8 mouse cellular contexts compared by ENCODE assay signal in the genomic region with DNA sequence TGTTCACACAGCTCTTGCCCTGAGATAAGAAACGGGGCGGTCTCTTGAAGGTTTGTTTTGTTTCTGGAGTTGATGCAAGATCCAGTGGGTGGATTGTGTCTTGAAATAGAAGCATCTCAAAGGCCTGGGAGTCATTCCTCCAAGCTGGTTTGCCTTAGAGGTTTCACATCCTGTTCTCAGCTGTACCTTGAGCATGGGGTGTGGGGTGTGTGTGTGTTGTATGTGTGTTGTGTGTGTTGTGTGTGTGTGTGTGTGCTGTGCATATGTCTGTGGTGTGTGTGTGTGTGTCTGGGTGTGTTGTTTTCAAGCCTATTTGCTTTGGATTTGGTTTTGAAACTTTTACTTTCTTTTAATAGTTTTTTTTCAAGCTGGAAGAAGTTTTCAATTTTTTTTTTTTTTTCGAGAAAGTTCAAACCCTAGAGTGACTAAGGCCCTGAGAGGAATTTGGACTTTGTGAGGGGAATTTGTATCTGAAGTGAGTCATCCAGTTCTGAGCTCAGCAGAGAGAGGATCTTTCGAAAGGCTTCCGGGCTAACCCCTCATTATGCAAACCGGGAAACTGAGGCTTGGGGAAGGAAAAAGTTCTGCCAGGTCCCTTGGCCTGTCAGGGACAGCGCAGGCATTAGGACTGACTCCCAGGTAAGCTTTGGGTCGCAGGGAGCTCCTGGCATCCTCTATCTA. TPM values are rescaled to one million over a fixed set of nuclear protein-coding genes. Genes with fewer than 3 reads are reported as not detected.
A peak's percentile ranks its signal among the peaks of the same experiment; 100 is the strongest.
DNase-seq lines count a peak whose midpoint lies in the region; ATAC-seq and TF ChIP-seq lines count a peak whose summit lies in the region.

No protein-coding gene starts in this region.

- H3K4me2 ChIP-seq in stomach, embryonic 15.5 days, result no peak overlapping the region

- H3K4me3 ChIP-seq in testis, adult 2 months (ENCODE audit: control insufficient read depth, low read depth, low read length), result no peak overlapping the region
- no peak overlapping the region for H3K4me3 ChIP-seq in stomach, embryonic 15.5 days (replicated peaks)

- H3K9me3 ChIP-seq in stomach, embryonic 15.5 days, result no peaks in the 10 kb centered on the region

- H3K27me3 ChIP-seq in testis, adult 2 months (ENCODE audit: control insufficient read depth, insufficient read depth, low read length), result no peaks in the 10 kb centered on the region
- H3K27me3 ChIP-seq in stomach, embryonic 15.5 days (replicated peaks), result no peaks in the 10 kb centered on the region

- H3K4me1 ChIP-seq in testis, adult 2 months (ENCODE audit: control insufficient read depth, insufficient read depth, low read length), result no peaks in the 10 kb centered on the region
- H3K4me1 ChIP-seq in stomach, embryonic 15.5 days, result peaks cover 3% of the 10 kb centered on the region; the same call in 1 of the 2 replicates

- ATAC-seq in stomach, embryonic 15.5 days (ENCODE audit: insufficient read depth, low FRiP score, low read depth), result no peak

- peak; percentile 48 for DNase-seq in adrenal gland, adult 2 months
- no peak for DNase-seq in adrenal gland, adult 18-20 months (ENCODE audit: low spot score in 2 of 2)
- no peak for DNase-seq in testis, postnatal 14 days (ENCODE audit: low spot score)
- peak; percentile 54 for DNase-seq in induced T-regulatory cell, adult 2 months (ENCODE audit: low read depth)
- DNase-seq in layer of hippocampus, postnatal 36 days, result no peak
- no peak for DNase-seq in left cerebral cortex, adult 8-10 months (ENCODE audit: low spot score in 2 of 2)

- 44% methylated on average over 8 of the region's 8 CpGs for WGBS in stomach, embryonic 15.5 days

- no peaks in the 10 kb centered on the region for H3K36me3 ChIP-seq in testis, adult 2 months (ENCODE audit: control insufficient read depth, insufficient read depth, low read length)
- H3K36me3 ChIP-seq in stomach, embryonic 15.5 days, result no peaks in the 10 kb centered on the region

- TF ChIP-seq CTCF in testis, adult 2 months (IDR thresholded peaks at IDR 0.05; ENCODE audit: control insufficient read depth, insufficient read depth, insufficient replicate concordance, low read depth, low read length), result no peak

- no peak overlapping the region for H3K9ac ChIP-seq in stomach, embryonic 15.5 days

- peak overlapping the region; percentile 63 for H3K27ac ChIP-seq in testis, adult 2 months (ENCODE audit: control insufficient read depth, insufficient read depth, low read depth, low read length)
- H3K27ac ChIP-seq in stomach, embryonic 15.5 days, result peak overlapping the region; percentile 54

- no peak for TF ChIP-seq POLR2A in testis, adult 2 months (IDR thresholded peaks at IDR 0.05; ENCODE audit: control insufficient read depth, low read depth, low read length)

RNA-seq across cellular contexts. Expression of a gene that starts 20.0 kb away (rescaled TPM):
- total RNA-seq in adrenal gland, adult 2 months (2021), result 10 to 100 TPM; 31.5 to 70.5 TPM
- 235 and 298 TPM in 2 replicates for polyA plus RNA-seq in adrenal gland, adult 2 months (2012; rRNA removed)
- total RNA-seq in adrenal gland, adult 18-20 months (2021), result 10 to 100 TPM; 47.4 to 77.7 TPM
- polyA plus RNA-seq in testis, adult 2 months (2012; rRNA removed), result 8.0 and 16.8 TPM in 2 replicates
- 274 and 292 TPM in 2 replicates for polyA plus RNA-seq in stomach, embryonic 15.5 days (2015; fragmentation: Nextera tagmentation; extraction: Ambion mirVana)
- total RNA-seq in layer of hippocampus, postnatal 36 days (2021), result 10 to 100 TPM; 35.4 to 42.4 TPM
- 10 to 100 TPM; 34.7 to 39.3 (median 38.4) TPM for total RNA-seq in left cerebral cortex, adult 8-10 months (2022)

RNA-seq across cellular contexts. Expression of a gene that starts 48.9 kb away (rescaled TPM):
- 1 to 10 TPM; 1.8 to 5.1 TPM for total RNA-seq in adrenal gland, adult 2 months (2021)
- polyA plus RNA-seq in adrenal gland, adult 2 months (2012; rRNA removed), result 2.9 and 3.0 TPM in 2 replicates
- 1 to 10 TPM; 1.9 to 3.2 TPM for total RNA-seq in adrenal gland, adult 18-20 months (2021)
- 0.58 and 1.0 TPM in 2 replicates for polyA plus RNA-seq in testis, adult 2 months (2012; rRNA removed)
- polyA plus RNA-seq in stomach, embryonic 15.5 days (2015; fragmentation: Nextera tagmentation; extraction: Ambion mirVana), result 8.6 and 11.4 TPM in 2 replicates
- under 1 TPM; 0.63 to 0.72 TPM for total RNA-seq in layer of hippocampus, postnatal 36 days (2021)
- total RNA-seq in left cerebral cortex, adult 8-10 months (2022), result 1 to 10 TPM in 1 of 4 experiments, under 1 TPM in 3; 0.37 to 1.3 (median 0.48) TPM

Comparison
In these comparisons a context has a peak if more than half of its experiments do, and no peak if none do; other contexts are left out.
1. DNase-seq: peak in adrenal gland, adult 2 months (single experiment) and induced T-regulatory cell, adult 2 months (single experiment); none in adrenal gland, adult 18-20 months (0 of 2), testis, postnatal 14 days (single experiment), layer of hippocampus, postnatal 36 days (0 of 2) and left cerebral cortex, adult 8-10 months (0 of 2).